Mouse (Mus musculus) layer of hippocampus, postnatal 14 days (tissue): ENCODE measurements around the gene Agr2. TPM values are rescaled to one million over a fixed set of nuclear protein-coding genes. Genes with fewer than 3 reads are reported as not detected.

Source experiments
- DNase-seq, 2 experiments: peaks; one replicate each; pipeline ENCODE4 v3.0.0; 2021 to 2022; ENCODE audit warnings: low spot score in 2 of 2, mixed read lengths in 1 of 2
- long read RNA-seq, 2 experiments: library from polyadenylated mRNA; stranded (forward); transcript quantifications; one replicate each; pipeline ENCODE4 v2.0.0; 2021
- total RNA-seq, 2 experiments: library from RNA; stranded (reverse); gene quantifications; 2 replicates each; pipeline ENCODE4 v1.2.3; 2021

The Agr2 gene
- not detected for total RNA-seq
- long read RNA-seq, experiment 1: 0 reads
- long read RNA-seq, experiment 2: 0 reads

GRCm38 (mm10) chr12:35992711-35993110 is at the start of gene Agr2:
Gene Agr2, plus strand, starts transcription at chr12:35992907.
- DNase-seq: no peak

DNA sequence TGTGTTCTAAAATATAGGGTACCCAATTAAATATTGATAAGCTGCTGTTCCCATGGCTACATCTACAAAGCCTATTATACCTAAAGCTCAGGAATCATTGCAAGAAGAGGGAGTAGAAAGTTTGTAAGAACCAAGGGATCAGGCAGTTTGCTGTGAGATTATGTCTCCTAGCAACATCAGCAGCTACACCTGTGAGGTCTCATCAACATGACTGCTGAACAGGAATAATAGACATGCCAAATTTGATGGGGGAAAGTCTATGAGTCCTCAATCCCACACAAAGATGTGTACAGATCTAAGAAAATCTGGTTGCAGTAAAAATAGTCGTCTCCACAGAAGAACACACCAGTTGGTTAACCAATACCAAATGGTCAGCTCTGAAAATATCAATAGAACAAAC is 41.0 kb upstream of the Agr2 start:
- DNase-seq: peak in 1 of 2 experiments; percentile 36

- peak in 1 of 2 experiments; percentile 3 for DNase-seq
Measured at GRCm38 (mm10) chr12:35957235-35957634, 35.5 kb upstream of the Agr2 start.

GRCm38 (mm10) chr12:35966098-35966767 is 26.5 kb upstream of the Agr2 start:
- no peak for DNase-seq

- no peak for DNase-seq
Measured at GRCm38 (mm10) chr12:35966768-35967141, 26.0 kb upstream of the Agr2 start.

GRCm38 (mm10) chr12:35975898-35976297 is 16.8 kb upstream of the Agr2 start:
- no peak for DNase-seq

DNA sequence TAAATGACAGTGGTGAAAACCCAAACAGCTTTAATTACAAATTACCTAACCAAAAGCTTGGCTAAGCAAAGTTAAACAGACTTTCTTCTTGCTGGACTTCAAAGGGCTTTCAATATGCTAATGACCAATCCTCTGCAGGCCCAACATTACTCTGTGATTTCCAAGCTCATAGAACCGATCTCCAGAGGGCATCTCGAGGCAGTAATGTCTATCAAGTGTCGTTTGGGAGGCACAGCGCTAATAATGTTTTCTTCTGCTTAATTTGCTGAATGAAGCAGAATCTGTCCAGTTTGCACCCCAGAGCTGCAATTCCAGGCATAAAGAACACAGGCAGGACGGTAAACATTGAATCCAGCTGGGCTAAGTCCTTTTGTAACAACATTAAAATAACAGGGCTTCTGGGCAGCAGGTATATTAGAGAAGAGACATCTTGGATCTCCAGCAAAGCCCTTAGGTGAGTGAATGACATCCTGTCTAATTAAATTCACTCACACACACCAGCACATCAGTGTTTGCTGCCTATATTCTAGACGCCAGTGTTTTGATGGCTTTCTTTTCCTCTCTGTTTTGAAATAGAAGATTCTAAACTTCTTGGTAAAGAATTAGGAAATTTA is 15.0 kb upstream of the Agr2 start:
- no peak for DNase-seq

GRCm38 (mm10) chr12:35979625-35980024 is 13.1 kb upstream of the Agr2 start:
- no peak for DNase-seq

DNA sequence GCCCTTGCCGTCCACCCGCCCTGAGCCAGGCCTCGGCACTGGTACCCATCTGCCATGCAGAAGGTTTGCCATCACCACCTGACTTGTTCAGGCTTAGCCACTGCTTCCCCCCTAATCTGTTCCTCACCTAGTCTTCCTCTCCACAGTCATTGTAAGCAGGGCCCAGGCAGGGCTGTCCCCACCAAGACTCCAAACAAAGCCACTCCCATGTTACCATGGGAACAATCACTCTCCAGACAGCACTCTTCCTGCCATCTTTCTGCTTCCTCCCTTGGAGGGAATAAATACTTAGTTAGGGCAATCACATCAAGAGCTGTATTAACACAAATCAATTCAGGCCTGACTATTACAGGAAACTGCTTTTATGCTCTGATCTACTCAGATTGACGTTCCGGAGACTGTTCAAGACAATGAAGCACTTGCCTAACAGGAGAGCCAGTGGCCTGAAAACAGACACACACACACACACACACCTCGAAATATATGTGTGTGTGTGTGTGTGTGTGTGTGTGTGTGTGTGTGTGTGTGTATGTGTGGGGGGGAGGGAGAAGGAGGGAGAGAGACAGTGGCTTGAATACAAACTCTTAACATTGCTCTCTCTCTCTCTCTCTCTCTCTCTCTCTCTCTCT is 10.9 kb upstream of the Agr2 start:
- no peak for DNase-seq

DNA sequence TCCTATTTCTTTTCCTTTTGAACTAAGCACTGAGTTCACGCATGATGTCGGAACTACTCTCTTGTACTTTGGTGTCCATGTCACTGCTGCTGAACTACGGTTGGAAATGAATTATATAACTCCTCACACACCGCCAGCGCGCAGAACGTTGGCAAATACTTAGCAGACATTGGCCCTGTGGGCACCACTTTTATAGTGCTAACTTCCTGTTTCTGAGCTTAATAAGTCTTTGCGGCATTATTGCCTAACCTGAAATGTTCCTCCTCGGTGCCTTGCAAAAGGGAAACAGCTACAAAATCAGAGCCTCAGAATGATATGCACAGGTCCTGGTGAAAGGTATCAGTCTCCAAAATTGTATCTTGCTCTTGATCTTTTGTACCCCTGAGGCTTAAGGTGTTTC is 9.2 kb upstream of the Agr2 start:
- DNase-seq: no peak

GRCm38 (mm10) chr12:35984743-35985142 is 8.0 kb upstream of the Agr2 start:
- no peak for DNase-seq

DNA sequence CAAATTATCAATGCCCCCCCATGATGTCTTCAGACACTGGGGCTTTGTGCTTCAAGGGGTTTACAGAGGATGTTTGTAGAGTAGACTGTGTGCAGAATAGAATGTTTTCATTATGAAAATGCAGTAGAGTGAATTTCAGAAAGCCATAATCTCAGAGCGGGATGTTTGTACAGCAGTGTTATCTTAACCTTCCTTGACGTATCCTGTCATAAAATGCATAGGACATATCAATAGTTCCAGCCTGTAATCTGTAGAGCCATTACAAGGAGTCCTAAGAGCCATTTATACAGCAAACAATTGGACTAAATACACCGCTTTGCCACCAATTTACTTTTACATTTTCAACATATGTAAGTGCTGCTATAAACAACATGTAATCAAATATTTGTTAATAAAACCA is 876 bp downstream of the Agr2 start:
- no peak for DNase-seq

GRCm38 (mm10) chr12:35994098-35994497 is 1.4 kb downstream of the Agr2 start:
- DNase-seq: no peak

DNA sequence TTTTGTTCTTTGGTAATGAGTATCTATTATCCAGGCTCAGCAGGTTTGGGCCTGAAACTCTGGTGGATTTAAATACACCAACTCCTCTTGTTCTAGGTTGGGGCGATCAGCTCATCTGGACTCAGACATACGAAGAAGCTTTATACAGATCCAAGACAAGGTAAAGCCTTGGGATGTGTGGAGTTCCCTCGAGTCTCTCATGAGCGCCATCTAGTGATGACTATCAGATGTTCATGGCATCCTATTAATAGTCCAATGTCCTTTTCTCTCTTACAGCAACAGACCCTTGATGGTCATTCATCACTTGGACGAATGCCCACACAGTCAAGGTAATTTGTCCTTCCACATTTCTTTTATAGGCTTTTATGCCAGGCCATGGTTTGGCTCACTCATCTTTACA is 3.1 kb downstream of the Agr2 start:
- DNase-seq: no peak

DNA sequence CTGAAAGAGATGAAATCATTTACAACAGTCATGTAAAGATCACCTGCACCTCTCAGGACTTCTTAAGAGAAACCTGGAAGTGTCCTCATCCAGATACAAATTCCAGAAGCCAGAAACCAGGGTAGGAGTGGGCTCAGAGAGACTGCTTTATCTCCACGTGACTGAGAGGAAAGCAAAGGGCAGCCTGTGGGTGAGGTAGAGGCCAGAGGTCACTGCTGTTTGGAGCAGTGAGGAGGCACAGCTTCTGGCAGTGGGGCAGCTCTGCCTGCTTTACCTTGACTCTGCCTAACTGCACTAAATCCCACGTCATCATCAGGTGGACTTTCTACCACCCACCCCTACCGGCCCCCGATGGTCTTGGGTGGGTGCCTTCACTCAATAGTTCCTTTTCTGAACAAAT is 12.0 kb downstream of the Agr2 start:
- no peak for DNase-seq

GRCm38 (mm10) chr12:36007581-36007980 is 14.9 kb downstream of the Agr2 start:
- DNase-seq: no peak

- no peak for DNase-seq
Measured at GRCm38 (mm10) chr12:36008364-36009047, 15.8 kb downstream of the Agr2 start.

GRCm38 (mm10) chr12:36013216-36013910 is 20.7 kb downstream of the Agr2 start:
- DNase-seq: no peak

DNA sequence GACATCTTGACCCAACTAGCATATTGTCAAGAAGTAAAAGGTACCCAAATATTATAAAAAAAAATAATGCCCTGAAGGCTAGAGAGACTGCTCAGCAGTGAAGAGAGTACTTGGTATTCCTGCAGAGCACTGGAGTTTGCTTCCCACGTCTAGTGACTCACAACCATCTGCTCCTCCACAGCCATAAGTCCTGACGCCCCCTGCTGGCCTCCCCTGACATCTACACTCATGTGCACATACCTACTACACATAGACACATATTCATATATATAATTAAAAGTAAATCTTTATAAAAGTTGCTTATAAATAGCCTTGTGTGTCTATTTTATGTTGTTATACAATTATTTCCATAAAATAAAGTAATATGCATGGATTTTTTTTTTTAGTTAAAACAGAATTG is 25.1 kb downstream of the Agr2 start:
- DNase-seq: no peak

DNA sequence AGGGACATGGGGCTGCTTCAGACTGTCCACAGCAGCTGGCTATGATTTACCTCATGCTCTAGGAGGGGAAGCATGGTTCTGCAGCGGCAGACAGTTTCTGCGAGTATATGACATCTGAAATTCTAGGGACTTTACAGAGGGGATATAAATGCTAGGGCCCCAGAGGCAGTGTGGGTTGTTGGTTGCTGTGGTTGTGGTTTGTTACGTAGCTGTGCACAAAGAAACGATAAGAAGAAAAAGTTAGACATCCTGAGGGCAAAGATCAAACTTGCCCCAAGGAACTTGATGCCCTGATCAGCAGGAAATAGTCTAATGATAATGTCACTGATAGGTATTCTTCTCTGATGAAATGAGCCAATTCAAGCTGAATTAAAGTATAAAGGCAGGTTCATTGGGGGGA is 26.9 kb downstream of the Agr2 start:
- no peak for DNase-seq

DNA sequence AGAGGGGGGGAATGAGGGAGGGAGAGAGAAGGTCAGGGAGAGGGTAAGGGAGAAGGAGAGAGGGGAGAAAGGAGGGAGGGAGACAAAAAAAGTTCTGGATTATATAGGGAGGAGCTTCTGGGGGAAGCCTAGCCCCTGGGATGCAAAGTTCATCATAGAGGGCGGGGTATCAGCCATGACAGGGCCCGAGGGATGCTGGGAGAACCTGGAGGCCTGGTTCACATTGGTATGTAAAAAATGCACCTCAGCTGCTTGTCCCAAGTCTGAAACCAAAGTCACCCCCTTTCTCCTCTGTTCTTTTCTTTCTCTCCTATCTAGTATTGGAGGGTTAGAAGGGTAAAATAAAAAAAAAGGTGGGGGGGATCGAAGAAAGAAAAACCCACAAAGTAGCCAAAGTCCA is 27.4 kb downstream of the Agr2 start:
- no peak for DNase-seq
